Mouse (Mus musculus): ENCODE measurements around the gene Grem1. TPM values are rescaled to one million over a fixed set of nuclear protein-coding genes. Genes with fewer than 3 reads are reported as not detected.

Grem1 gene
- polyA plus RNA-seq, 1 experiment from 2014 or later: 2.7 TPM

DNA sequence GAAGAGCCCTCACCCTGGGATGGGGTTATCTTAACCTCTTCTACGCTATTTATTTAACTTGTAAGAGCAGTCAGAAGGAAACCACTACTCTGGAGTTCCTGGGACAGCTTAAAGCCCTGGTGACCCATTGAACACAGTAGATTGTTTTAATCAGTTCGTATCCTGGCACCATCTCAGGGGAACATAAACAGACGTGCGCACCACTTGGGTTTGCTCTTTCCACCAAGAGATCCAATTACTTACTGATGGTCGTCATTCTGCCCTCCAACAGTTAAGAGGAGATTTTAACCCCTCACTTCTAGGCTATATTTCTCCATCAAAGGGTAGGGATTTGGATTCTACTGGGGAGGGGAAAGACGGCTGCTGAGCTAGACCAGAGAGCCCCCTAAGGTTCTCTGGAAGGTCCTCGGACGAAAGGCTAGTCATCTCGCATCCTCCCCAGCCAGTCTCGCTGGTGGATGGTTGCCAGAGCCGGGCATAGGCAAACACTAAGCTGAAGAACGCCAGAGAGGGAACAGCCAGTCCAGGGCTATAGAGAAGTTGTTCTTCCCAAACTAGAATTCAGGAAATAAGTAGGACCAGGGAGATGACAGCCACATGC is 1.4 kb downstream of the Grem1 start:
- H3K27ac ChIP-seq: no peak overlapping the region
- no peaks in the 10 kb centered on the region for H3K9me3 ChIP-seq
- H3K9ac ChIP-seq: peak overlapping the region; percentile 40
- ATAC-seq (ENCODE audit: insufficient number of reproducible peaks, insufficient read depth, low FRiP score, low TSS enrichment): no peak
- peak overlapping the region; percentile 56 for H3K4me3 ChIP-seq
- peak overlapping the region; percentile 97 for H3K4me2 ChIP-seq (replicated peaks)
- under 1% methylated on average over 12 of the region's 12 CpGs for WGBS
- H3K4me1 ChIP-seq: peaks cover 19% of the 10 kb centered on the region
- peaks cover 41% of the 10 kb centered on the region for H3K27me3 ChIP-seq
- no peaks in the 10 kb centered on the region for H3K36me3 ChIP-seq

- no peak overlapping the region for H3K4me3 ChIP-seq
- ATAC-seq (ENCODE audit: insufficient number of reproducible peaks, insufficient read depth, low FRiP score, low TSS enrichment): no peak
- no peak overlapping the region for H3K4me2 ChIP-seq (replicated peaks)
- no peak overlapping the region for H3K27ac ChIP-seq
- no peaks in the 10 kb centered on the region for H3K9me3 ChIP-seq
- 78% methylated on average over 12 of the region's 12 CpGs for WGBS
- H3K27me3 ChIP-seq: no peaks in the 10 kb centered on the region
- no peaks in the 10 kb centered on the region for H3K36me3 ChIP-seq
- no peak overlapping the region for H3K9ac ChIP-seq
- no peaks in the 10 kb centered on the region for H3K4me1 ChIP-seq
Measured at GRCm38 (mm10) chr2:113749721-113750120, 8.7 kb downstream of the Grem1 start.

- Histone ChIP-seq H3K4me1 (no peaks in the 10 kb centered on the region), H3K4me2 (replicated peaks) (no peak overlapping the region), H3K36me3 (no peaks in the 10 kb centered on the region), H3K27ac (no peak overlapping the region), H3K27me3 (no peaks in the 10 kb centered on the region), H3K4me3 (no peak overlapping the region), H3K9ac (no peak overlapping the region), H3K9me3 (no peaks in the 10 kb centered on the region)
- WGBS: 92% methylated on average over 9 of the region's 9 CpGs
- no peak for ATAC-seq (ENCODE audit: insufficient number of reproducible peaks, insufficient read depth, low FRiP score, low TSS enrichment)
Measured at GRCm38 (mm10) chr2:113749309-113749708, 9.1 kb downstream of the Grem1 start.

GRCm38 (mm10) chr2:113728581-113728980 is 29.9 kb downstream of the Grem1 start:
- Histone ChIP-seq H3K36me3 (no peaks in the 10 kb centered on the region), H3K4me2 (replicated peaks) (no peak overlapping the region), H3K27me3 (no peaks in the 10 kb centered on the region), H3K9ac (no peak overlapping the region), H3K27ac (no peak overlapping the region), H3K4me3 (no peak overlapping the region), H3K4me1 (no peaks in the 10 kb centered on the region), H3K9me3 (no peaks in the 10 kb centered on the region)
- 86% methylated on average over 3 of the region's 3 CpGs for WGBS
- no peak for ATAC-seq (ENCODE audit: insufficient number of reproducible peaks, insufficient read depth, low FRiP score, low TSS enrichment)

GRCm38 (mm10) chr2:113714801-113715200 is 43.6 kb downstream of the Grem1 start:
- Histone ChIP-seq H3K4me1 (no peaks in the 10 kb centered on the region), H3K4me3 (no peak overlapping the region), H3K9ac (no peak overlapping the region), H3K9me3 (no peaks in the 10 kb centered on the region), H3K27ac (no peak overlapping the region), H3K4me2 (replicated peaks) (no peak overlapping the region), H3K36me3 (no peaks in the 10 kb centered on the region), H3K27me3 (no peaks in the 10 kb centered on the region)
- no peak for ATAC-seq (ENCODE audit: insufficient number of reproducible peaks, insufficient read depth, low FRiP score, low TSS enrichment)
- WGBS: 40% methylated on average over 2 of the region's 2 CpGs

DNA sequence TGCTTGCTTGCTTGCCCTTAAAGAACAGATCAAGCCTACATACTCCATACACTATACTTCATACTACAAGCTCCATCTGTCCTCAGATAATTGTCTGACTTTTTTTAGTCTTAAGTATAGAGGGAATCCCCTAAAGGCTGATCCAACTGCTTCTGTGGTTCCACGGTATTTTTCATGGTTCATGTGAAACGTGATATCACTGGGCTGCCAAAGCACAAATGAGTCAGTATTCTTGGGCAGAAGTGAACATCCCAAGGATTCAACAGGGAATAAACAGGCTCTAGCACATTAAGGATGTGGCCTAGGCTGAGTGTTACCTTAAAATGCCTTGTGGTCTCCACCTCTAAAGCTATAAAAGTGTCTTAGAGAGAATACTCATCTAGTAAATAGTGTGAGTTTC is 45.0 kb downstream of the Grem1 start:
- ATAC-seq (ENCODE audit: insufficient number of reproducible peaks, insufficient read depth, low FRiP score, low TSS enrichment): no peak
- Histone ChIP-seq H3K4me3 (no peak overlapping the region), H3K27ac (no peak overlapping the region), H3K9me3 (no peaks in the 10 kb centered on the region), H3K9ac (no peak overlapping the region), H3K36me3 (no peaks in the 10 kb centered on the region), H3K4me1 (no peaks in the 10 kb centered on the region), H3K27me3 (no peaks in the 10 kb centered on the region), H3K4me2 (replicated peaks) (no peak overlapping the region)
- 43% methylated on average over 2 of the region's 2 CpGs for WGBS

GRCm38 (mm10) chr2:113707507-113707906 is 50.9 kb downstream of the Grem1 start:
- no peak overlapping the region for H3K9ac ChIP-seq
- no peaks in the 10 kb centered on the region for H3K4me1 ChIP-seq
- H3K27me3 ChIP-seq: no peaks in the 10 kb centered on the region
- no peaks in the 10 kb centered on the region for H3K36me3 ChIP-seq
- no peak overlapping the region for H3K27ac ChIP-seq
- no peaks in the 10 kb centered on the region for H3K9me3 ChIP-seq
- WGBS: 48% methylated on average over 4 of the region's 4 CpGs
- no peak overlapping the region for H3K4me3 ChIP-seq
- ATAC-seq (ENCODE audit: insufficient number of reproducible peaks, insufficient read depth, low FRiP score, low TSS enrichment): no peak
- H3K4me2 ChIP-seq (replicated peaks): no peak overlapping the region

GRCm38 (mm10) chr2:113701507-113701906 is 56.9 kb downstream of the Grem1 start:
- Histone ChIP-seq H3K27me3 (no peaks in the 10 kb centered on the region), H3K9me3 (no peaks in the 10 kb centered on the region), H3K4me2 (replicated peaks) (no peak overlapping the region), H3K4me1 (no peaks in the 10 kb centered on the region), H3K36me3 (no peaks in the 10 kb centered on the region), H3K27ac (no peak overlapping the region), H3K4me3 (no peak overlapping the region), H3K9ac (no peak overlapping the region)
- ATAC-seq (ENCODE audit: insufficient number of reproducible peaks, insufficient read depth, low FRiP score, low TSS enrichment): no peak
- WGBS: 78% methylated on average over 5 of the region's 5 CpGs

DNA sequence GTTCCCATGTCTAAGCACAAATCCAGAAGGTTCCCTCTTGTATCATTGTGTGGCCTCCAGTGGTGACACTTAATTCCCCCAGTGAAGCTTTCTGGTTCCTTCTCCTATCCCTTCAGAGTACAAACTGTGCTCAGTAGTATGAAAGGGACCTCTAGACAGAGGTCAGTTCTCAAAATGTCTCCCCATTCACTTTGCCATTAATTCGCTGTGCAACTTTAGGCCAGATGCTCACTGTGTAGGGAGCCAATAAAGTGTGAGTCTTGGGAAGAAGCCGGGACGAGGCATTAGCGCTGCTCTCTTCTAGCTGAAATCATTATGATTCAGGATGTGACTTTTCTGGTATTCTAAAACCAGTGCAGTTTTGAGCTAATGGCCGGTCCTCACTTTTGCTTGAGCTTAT is 61.8 kb downstream of the Grem1 start:
- H3K4me1 ChIP-seq: 0 out of 2 replicates have a peak, but pooled peaks cover 6% of the 10 kb centered on the region
- H3K27ac ChIP-seq: no peak overlapping the region
- H3K9me3 ChIP-seq: no peaks in the 10 kb centered on the region
- no peaks in the 10 kb centered on the region for H3K36me3 ChIP-seq
- H3K4me3 ChIP-seq: no peak overlapping the region
- H3K9ac ChIP-seq: no peak overlapping the region
- no peaks in the 10 kb centered on the region for H3K27me3 ChIP-seq
- ATAC-seq (ENCODE audit: insufficient number of reproducible peaks, insufficient read depth, low FRiP score, low TSS enrichment): no peak
- no peak overlapping the region for H3K4me2 ChIP-seq (replicated peaks)
- WGBS: 90% methylated on average over 5 of the region's 5 CpGs

DNA sequence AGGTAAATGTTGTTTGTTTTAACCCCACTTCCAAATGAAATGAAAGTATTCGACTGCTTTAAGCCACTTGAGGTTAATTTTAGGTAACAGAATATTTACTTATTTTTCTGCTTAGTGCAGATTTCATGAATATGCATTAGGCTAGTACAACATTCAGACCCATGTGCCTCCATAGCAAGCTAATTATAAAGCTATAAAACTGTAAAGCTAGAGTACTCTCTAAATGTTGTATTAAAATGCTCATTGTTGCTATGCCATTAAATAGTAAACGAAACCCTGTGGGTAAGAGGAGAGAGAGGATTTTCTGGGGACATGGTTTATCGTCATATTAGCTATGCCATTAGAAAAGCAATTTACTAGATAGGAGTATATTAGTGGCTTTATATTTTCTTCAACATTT is 62.2 kb downstream of the Grem1 start:
- H3K4me1 ChIP-seq: 0 out of 2 replicates have a peak, but pooled peaks cover 6% of the 10 kb centered on the region
- H3K4me3 ChIP-seq: no peak overlapping the region
- no peaks in the 10 kb centered on the region for H3K27me3 ChIP-seq
- no peak for ATAC-seq (ENCODE audit: insufficient number of reproducible peaks, insufficient read depth, low FRiP score, low TSS enrichment)
- 84% methylated on average over 3 of the region's 3 CpGs for WGBS
- no peak overlapping the region for H3K27ac ChIP-seq
- no peak overlapping the region for H3K9ac ChIP-seq
- H3K9me3 ChIP-seq: no peaks in the 10 kb centered on the region
- H3K4me2 ChIP-seq (replicated peaks): no peak overlapping the region
- H3K36me3 ChIP-seq: no peaks in the 10 kb centered on the region

Measured in embryonic facial prominence, embryonic 12.5 days (tissue).